Mouse (Mus musculus): ENCODE results near the gene Tnfrsf19. TPM values are rescaled to one million over a fixed set of nuclear protein-coding genes. Genes with fewer than 3 reads are reported as not detected.

Gene Tnfrsf19
- total RNA-seq, 2 experiments from 2014 or later = 2.2 to 3.2 TPM

DNA sequence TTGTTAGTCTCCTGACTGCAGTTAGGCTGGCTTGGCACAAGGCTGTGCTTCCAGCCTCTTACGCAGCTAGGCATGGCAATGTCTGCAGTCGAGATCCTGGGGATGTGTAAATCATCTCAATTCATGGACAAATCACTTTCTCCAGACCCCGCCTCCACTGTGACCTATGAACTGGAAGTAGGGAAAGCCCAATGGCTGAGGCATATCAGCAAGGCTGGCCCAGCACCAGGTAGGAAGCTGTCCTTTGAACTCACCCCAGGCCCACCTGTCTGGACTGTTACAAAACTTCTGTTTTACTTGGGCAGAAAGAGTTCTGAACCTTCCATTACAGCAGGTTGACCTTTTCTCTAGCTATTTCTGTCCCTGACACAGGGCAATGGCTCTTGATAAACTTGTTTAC is 70.6 kb downstream of the Tnfrsf19 start:
- intact Hi-C loops (cut with DNase I) = no loop called here
- DNase-seq = no peak

DNA sequence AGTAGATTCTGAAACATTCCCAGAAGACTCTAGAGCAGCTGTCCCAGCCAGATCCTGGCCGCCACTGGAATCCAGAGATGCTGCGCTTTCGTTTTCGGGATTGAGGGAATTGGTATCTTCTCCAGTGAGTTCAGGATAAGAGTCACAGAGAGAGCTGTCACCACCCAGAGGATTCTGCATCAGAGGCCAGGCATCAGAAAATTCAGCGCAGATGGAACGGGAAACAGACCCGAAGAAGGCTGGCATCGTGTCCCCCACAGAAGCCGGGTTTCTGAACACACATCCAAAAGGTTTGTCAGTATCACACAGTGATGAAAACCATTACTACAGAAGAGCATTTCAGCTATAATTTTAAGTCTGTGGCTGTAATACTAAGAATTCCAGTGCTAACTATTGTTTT is 75.3 kb downstream of the Tnfrsf19 start:
- DNase-seq = no peak

DNA sequence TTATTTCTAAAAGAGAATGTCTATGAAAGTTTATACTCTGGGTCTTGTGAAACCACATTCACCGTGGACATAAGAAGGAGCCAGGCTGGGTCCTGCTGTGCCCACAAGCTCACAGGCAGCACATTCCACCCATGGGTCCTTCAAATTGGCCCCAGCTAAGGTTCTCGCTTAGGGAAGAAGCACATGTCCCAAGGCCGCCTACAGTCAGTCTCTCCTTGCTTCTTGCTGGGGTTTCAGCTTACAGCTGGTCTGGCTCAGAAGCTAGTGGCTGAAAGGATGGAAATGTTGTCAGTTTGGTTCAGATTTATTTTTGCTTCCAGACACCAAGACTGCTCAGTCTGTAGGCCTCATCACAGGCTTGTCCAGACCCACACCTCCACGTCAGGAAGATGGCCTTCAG is 80.2 kb downstream of the Tnfrsf19 start:
- intact Hi-C loops (cut with DNase I) = no loop called here
- DNase-seq = no peak

More for the DNA sequence above, 75.3 kb downstream of the Tnfrsf19 start:
- intact Hi-C loops (cut with DNase I) = no loop called here

DNA sequence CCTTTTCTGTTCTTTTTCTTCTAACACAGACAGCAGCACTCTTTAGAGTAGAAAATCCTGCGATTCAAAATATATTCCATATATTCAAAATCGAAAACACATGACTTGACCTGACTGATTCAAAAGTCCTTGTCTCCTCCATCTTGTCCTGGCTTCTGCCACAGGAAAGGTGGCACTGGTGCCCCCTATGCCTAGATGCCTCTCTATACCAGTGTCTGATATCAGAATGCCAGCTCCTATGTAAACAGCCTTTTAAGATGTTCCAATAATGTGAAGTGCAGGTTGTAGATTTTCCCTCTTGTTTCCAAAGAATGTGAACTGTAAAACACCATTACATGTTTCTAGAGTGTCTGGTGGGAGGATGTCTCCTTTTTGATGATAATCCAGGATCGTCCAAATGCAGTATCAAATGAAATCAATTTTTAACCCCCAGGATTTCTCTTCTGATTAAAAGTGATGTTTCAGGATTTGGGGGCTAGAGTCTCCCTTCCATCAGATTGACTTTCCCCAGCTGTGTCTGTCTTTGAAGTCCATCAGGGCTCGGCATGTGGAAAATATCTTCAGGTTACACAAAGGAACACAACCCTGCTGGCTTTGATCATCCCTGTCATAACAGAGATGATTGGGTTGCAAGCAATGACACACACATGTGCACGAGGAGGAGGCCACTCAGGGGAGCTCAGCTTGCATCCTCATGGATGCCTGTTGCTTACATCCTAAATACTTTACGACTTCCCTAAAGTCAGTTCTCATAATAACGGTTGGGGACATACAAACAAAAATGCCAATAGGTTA is 82.1 kb downstream of the Tnfrsf19 start:
- intact Hi-C loops (cut with DNase I) = no loop called here
- no peak for DNase-seq

DNA sequence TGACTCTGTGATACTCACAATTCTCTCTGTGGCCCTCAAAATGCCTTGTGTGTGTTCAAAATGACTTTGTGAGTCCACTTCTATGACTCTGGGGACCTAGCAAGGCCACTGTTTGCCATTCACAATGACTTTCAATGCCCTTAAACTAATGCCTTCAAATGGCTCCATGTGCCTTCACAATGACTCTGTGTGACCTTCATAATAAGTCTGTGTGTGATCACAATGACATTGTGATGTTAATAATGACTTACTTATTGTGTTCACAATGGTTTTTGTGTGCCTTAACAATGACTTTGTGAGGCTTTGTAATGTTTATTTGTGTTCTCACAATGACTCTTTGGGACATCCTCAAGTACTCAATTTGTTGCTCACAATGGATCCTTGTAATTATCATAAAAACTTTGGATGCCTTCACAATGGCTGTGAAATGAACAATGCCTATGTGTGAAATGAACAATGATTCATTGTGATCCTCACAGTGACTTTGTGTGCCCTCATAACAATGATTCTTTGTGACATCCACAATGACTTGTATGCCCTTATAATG is 88.6 kb downstream of the Tnfrsf19 start:
- no peak for DNase-seq
- intact Hi-C loops (cut with DNase I) = loop anchor here (2.0 kb wide), 1 partner anchor 45 kb away; no protein-coding TSS in a partner anchor

DNA sequence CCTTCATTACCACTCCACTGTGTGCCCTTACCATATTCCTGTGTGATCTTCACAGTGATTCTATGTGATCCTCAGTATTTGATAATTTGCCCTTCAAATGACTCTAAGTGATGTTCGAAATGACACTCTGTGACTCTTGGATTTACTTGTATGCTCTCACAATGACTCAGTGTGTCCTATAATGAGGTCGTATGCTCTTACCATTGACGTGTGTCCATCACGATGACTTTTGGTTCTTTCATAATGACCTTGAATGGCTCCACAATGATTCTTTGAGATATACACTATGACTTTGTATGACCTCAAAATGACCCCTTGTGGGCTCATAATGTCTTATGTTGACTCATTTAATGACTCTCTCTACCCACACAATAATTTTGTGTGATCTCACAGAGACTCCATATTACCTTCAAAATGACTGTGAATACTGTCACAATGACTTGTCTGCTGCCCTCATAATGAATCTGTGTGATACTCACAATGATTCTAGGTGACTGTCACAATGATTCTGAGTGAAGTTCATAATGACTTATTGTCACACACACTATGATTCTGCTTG is 108.7 kb downstream of the Tnfrsf19 start:
- intact Hi-C loops (cut with DNase I) = no loop called here
- DNase-seq = no peak

DNA sequence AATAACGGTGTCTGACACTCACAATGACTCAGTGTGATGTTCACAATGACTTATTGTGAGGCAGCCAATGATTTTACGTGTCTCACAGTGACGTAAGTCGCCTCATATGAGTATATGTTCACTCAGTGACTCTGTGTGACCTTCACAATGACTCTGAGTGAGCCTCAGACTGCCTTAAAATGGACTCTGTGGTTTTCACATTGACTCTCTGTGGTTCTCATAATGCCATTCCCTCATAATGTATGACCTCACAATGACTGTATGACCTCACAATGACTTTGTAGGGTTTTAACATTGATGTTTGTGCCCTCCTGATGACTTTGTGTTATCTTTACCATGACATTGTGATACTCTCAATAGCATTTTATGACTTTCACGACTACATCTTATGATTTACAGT is 110.6 kb downstream of the Tnfrsf19 start:
- no peak for DNase-seq
- intact Hi-C loops (cut with DNase I) = no loop called here

DNA sequence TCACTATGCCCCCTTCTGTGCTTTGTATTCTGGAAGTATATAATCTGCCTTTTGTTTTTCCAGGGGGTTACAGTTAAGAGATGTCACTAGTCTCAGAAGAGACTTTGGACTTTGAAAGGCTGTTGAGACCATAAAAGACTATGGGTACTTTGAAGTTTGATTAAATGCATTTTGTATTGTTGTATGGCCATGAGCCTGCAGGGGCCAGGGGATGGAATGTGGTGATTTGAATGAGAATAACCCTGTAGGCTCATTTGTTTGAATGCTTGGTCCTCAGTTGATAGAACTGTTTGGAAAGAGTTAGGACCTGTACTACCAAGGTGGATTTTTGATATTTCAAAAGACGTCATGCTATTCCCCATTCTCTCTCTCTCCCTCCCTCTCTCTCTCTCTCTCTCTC is 120.3 kb downstream of the Tnfrsf19 start:
- DNase-seq = no peak
- intact Hi-C loops (cut with DNase I) = no loop called here

DNA sequence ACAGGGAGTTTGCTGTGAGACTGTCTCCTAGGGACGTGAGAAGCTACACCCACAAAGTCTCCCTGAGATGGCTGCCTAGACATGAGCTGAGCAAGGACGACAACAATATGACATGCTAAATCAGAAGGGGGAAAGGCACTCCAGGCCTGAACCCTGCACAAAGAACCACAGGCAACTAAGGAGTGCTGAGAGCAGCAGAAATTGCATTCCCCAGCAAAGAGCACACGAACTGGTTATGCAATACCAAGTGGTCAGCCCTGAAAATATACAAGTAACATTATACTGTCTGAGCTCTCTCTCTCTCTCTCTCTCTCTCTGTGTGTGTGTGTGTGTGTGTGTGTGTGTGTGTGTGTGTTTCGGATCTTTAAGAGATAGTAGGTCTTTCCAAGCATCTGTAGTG is 129.6 kb downstream of the Tnfrsf19 start:
- intact Hi-C loops (cut with DNase I) = no loop called here
- no peak for DNase-seq

Other genes with a start within 250 kb of the Tnfrsf19 start
- 10 to 100 TPM; 33.0 to 33.6 TPM for gene Sacs, start 92.0 kb upstream of the Tnfrsf19 start, total RNA-seq (2021)
- 100 to 1,000 TPM; 199 to 202 TPM for gene Sgcg, start 212.0 kb upstream of the Tnfrsf19 start, total RNA-seq (2021)